In the genomic region with DNA sequence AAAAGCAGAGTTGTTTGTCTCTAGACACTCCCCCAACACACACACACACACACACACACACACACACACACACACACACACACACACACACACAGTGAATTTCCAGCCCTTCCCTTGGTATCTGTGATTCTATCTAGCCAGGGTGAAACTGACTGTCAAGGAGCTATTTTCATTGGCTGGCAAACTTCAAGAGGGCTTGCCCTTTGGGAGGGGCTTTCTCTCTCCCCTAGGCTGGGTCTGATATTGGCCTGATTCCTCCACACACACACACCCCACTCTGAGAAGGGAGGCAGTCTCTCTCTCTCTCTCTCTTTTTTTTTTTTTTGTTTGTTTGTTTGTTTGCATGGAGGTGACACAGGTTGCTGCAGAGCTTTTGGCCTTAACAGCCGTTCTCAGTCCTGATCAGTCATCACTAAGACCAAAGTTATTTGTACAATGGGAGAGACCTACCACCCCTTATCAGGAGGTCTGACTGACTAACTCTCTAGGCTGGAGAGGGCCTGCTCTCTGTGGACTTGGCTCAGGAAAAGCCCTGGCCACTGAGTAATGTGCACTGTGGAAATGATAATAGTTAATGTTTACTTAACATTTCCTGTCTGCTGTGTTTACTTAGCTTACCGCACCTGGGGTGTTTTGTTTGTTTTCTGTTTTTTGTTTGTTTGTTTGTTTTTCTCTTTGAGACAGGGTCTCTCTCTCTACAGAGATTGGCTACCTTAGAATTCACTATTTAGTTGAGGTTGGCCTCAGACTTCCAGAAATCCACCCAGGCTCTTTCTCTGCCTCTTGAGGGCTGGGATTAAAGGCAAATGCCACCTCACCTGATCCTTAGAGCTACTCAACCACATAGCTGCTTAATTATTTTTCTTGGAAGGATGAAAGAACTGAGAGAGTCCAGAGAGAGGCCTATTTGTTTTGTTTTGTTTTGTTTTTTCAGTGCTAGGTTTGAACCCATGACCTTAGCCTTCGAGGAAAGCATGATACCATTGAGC, we compare ENCODE assay signal across 17 mouse cellular contexts. TPM values are rescaled to one million over a fixed set of nuclear protein-coding genes. Genes with fewer than 3 reads are reported as not detected.
DNase-seq lines count a peak whose midpoint lies in the region; ATAC-seq and TF ChIP-seq lines count a peak whose summit lies in the region.
"Had no signal": no experiment of that assay in that cellular context is flagged by ENCODE, and none has a peak within 500 bp of the region (broad histone marks: within the 10 kb centered on the region; RNA-seq: fewer than 3 reads in every experiment).

No protein-coding gene starts in this region.

- DNase-seq in lung, postnatal 0 days (ENCODE audit: low spot score): peak; percentile 37
- DNase-seq in lung, postnatal 36 days: no peak
- DNase-seq in kidney, postnatal 25 days: peak; percentile 31 to 65
- DNase-seq in liver, postnatal 0 days: no peak
- DNase-seq in cerebellum, postnatal 4 days (ENCODE audit: low spot score in 2 of 2): no peak
- no peak for DNase-seq in thymus, adult 18-20 months
- DNase-seq: cerebellum, adult 11-12 months; cerebellum, postnatal 36 days; forebrain, postnatal 0 days; gastrocnemius, postnatal 10 days; heart, postnatal 14 days; layer of hippocampus, adult 9-11 months; lung, postnatal 4 days; midbrain, embryonic 14.5 days; right cerebral cortex, adult 18-20 months had no signal

- H3K9ac ChIP-seq in lung, postnatal 0 days (replicated peaks; ENCODE audit: low read depth): no peak overlapping the region
- no peak overlapping the region for H3K9ac ChIP-seq in liver, postnatal 0 days (replicated peaks)
- no peak overlapping the region for H3K9ac ChIP-seq in hindbrain, embryonic 12.5 days
- H3K9ac ChIP-seq: forebrain, postnatal 0 days; limb, embryonic 15.5 days had no signal

- 22% methylated on average over 3 of the region's 3 CpGs for WGBS in lung, postnatal 0 days
- 48% methylated on average over 3 of the region's 3 CpGs for WGBS in liver, postnatal 0 days (ENCODE audit: insufficient replicate concordance)
- WGBS in hindbrain, embryonic 12.5 days: 63% methylated on average over 3 of the region's 3 CpGs

- no peaks in the 10 kb centered on the region for H3K9me3 ChIP-seq in lung, postnatal 0 days (ENCODE audit: low read length)
- H3K9me3 ChIP-seq in liver, postnatal 0 days (ENCODE audit: low read length): no peaks in the 10 kb centered on the region
- no peaks in the 10 kb centered on the region for H3K9me3 ChIP-seq in hindbrain, embryonic 12.5 days (replicated peaks)
- H3K9me3 ChIP-seq: limb, embryonic 15.5 days had no signal

- peaks cover 7% of the 10 kb centered on the region; the same call in 1 of the 2 replicates for H3K4me1 ChIP-seq in lung, postnatal 0 days (ENCODE audit: insufficient read depth, low read depth, low read length)
- H3K4me1 ChIP-seq in liver, postnatal 0 days (ENCODE audit: insufficient read depth): peaks cover 6% of the 10 kb centered on the region; the same call in 1 of the 2 replicates
- no peaks in the 10 kb centered on the region for H3K4me1 ChIP-seq in hindbrain, embryonic 12.5 days
- H3K4me1 ChIP-seq: limb, embryonic 15.5 days had no signal

- no peak overlapping the region for H3K4me2 ChIP-seq in lung, postnatal 0 days (replicated peaks; ENCODE audit: low read depth, low read length)
- H3K4me2 ChIP-seq in liver, postnatal 0 days (ENCODE audit: low read depth, low read length): no peak overlapping the region
- H3K4me2 ChIP-seq in hindbrain, embryonic 12.5 days (replicated peaks): no peak overlapping the region
- H3K4me2 ChIP-seq: limb, embryonic 15.5 days had no signal

- no peak for TF ChIP-seq EP300 in lung, postnatal 0 days (IDR thresholded peaks at IDR 0.05)
- TF ChIP-seq EP300 in liver, postnatal 0 days (IDR thresholded peaks at IDR 0.05; ENCODE audit: low read depth): no peak

- H3K27ac ChIP-seq in lung, postnatal 0 days (ENCODE audit: low read length): no peak overlapping the region
- H3K27ac ChIP-seq in liver, postnatal 0 days (ENCODE audit: low read depth): no peak overlapping the region
- no peak overlapping the region for H3K27ac ChIP-seq in hindbrain, embryonic 12.5 days
- H3K27ac ChIP-seq: limb, embryonic 15.5 days had no signal

- no peaks in the 10 kb centered on the region for H3K27me3 ChIP-seq in lung, postnatal 0 days (replicated peaks; ENCODE audit: insufficient read depth, low read length)
- no peaks in the 10 kb centered on the region for H3K27me3 ChIP-seq in liver, postnatal 0 days (ENCODE audit: insufficient read depth, low read length)
- H3K27me3 ChIP-seq in hindbrain, embryonic 12.5 days: no peaks in the 10 kb centered on the region
- H3K27me3 ChIP-seq: limb, embryonic 15.5 days had no signal

- H3K4me3 ChIP-seq in lung, postnatal 0 days (ENCODE audit: low read depth, low read length): no peak overlapping the region
- H3K4me3 ChIP-seq in liver, postnatal 0 days (ENCODE audit: low read depth, low read length): no peak overlapping the region
- H3K4me3 ChIP-seq in hindbrain, embryonic 12.5 days: no peak overlapping the region
- H3K4me3 ChIP-seq: limb, embryonic 15.5 days had no signal

- TF ChIP-seq CTCF in lung, postnatal 0 days (IDR thresholded peaks at IDR 0.05): no peak
- no peak for TF ChIP-seq CTCF in liver, postnatal 0 days (IDR thresholded peaks at IDR 0.05; ENCODE audit: low read depth)

- ATAC-seq in lung, postnatal 0 days: no peak
- ATAC-seq in liver, postnatal 0 days: peak; percentile 74
- ATAC-seq in hindbrain, embryonic 12.5 days (ENCODE audit: low FRiP score): no peak
- ATAC-seq: forebrain, postnatal 0 days had no signal

- H3K36me3 ChIP-seq in lung, postnatal 0 days (ENCODE audit: insufficient read depth, low read length): no peaks in the 10 kb centered on the region
- no peaks in the 10 kb centered on the region for H3K36me3 ChIP-seq in liver, postnatal 0 days (replicated peaks; ENCODE audit: insufficient read depth, low read length)
- H3K36me3 ChIP-seq in hindbrain, embryonic 12.5 days: no peaks in the 10 kb centered on the region
- H3K36me3 ChIP-seq: limb, embryonic 15.5 days had no signal

RNA-seq across cellular contexts. Expression of a gene that starts 14.4 kb away (rescaled TPM):
- polyA plus RNA-seq in lung, postnatal 0 days (2015; fragmentation: Nextera tagmentation; extraction: Ambion mirVana): 88.2 and 106 TPM in 2 replicates
- polyA plus RNA-seq in liver, postnatal 0 days (2015; fragmentation: Nextera tagmentation; extraction: Ambion mirVana): 25.0 and 28.8 TPM in 2 replicates
- 6.9 and 9.2 TPM in 2 replicates for polyA plus RNA-seq in hindbrain, embryonic 12.5 days (2016; fragmentation: Nextera tagmentation; extraction: Ambion mirVana)

RNA-seq across cellular contexts. Expression of a gene that starts 15.5 kb away (rescaled TPM):
- 8.0 and 9.0 TPM in 2 replicates for polyA plus RNA-seq in lung, postnatal 0 days (2015; fragmentation: Nextera tagmentation; extraction: Ambion mirVana)
- polyA plus RNA-seq in liver, postnatal 0 days (2015; fragmentation: Nextera tagmentation; extraction: Ambion mirVana): 7.2 and 7.3 TPM in 2 replicates
- 3.2 and 3.8 TPM in 2 replicates for polyA plus RNA-seq in hindbrain, embryonic 12.5 days (2016; fragmentation: Nextera tagmentation; extraction: Ambion mirVana)

Comparison
In these comparisons a context has a peak if more than half of its experiments do, and no peak if none do; other contexts are left out.
1. DNase-seq: peak in lung, postnatal 0 days (single experiment) and kidney, postnatal 25 days (2 of 2); none in lung, postnatal 36 days (single experiment), liver, postnatal 0 days (single experiment), cerebellum, postnatal 4 days (0 of 2) and thymus, adult 18-20 months (0 of 2).